Comparison of ENCODE assay signal across 8 mouse cellular contexts in the genomic region with DNA sequence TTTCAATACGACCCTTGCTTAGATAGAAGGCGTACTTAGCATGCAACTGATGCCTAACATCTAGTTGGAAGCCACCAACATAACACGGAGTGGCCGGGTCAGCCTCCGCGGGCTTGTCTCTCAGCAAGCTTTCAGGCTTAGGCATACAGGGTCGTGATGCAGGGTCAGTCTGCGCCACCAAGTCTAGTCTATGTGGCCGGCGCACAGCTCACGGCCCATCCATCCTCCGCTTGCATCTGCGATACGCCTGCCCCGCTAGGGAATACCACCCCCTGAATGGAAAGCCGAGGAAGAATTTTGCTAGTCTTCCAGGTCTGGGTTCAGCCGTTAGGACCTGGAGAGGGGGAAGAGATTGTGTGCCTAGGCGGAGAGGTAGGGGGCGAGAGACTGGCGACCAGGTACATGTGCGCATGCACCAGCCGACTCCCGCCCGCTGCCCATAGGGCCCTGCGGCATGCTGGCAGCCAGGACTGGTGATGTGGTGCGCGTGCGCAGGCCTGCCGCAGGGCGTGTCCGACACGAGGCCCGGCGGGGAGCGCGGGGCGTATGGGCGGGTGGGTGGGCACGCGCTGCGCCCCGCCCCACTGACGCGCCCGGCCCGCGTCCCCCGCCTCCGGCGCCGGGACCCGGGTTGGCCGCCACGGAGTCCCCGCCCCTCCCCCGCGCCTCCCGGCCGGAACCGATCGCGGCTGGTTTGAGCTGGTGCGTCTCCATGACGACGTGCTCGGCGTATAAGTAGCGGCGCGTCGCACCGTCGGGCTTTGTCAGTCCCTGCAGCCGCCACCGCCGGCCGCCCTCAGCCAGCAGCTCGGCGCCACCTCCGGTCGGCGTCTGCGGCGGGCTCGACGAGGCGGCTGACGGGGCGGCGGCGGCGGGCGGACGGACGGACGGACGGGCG. TPM values are rescaled to one million over a fixed set of nuclear protein-coding genes. Genes with fewer than 3 reads are reported as not detected.
DNase-seq lines count a peak whose midpoint lies in the region; ATAC-seq and TF ChIP-seq lines count a peak whose summit lies in the region.

A gene (plus strand): TSS at position 586 of the 898 bp plus-strand sequence.

- no peak for TF ChIP-seq CTCF in C2C12 (IDR thresholded peaks at IDR 0.05; ENCODE audit: control insufficient read depth, insufficient read depth, insufficient read length)
- TF ChIP-seq CTCF in brain, embryonic 14.5 days (IDR thresholded peaks at IDR 0.05; ENCODE audit: borderline replicate concordance, extremely low read depth, insufficient read depth, insufficient read length): no peak

- no peaks in the 10 kb centered on the region for H3K27me3 ChIP-seq in C2C12 (ENCODE audit: control insufficient read depth, insufficient read depth, insufficient read length)
- no peaks in the 10 kb centered on the region for H3K27me3 ChIP-seq in erythroblast, embryonic 14.5 days (ENCODE audit: control insufficient read depth)
- no peaks in the 10 kb centered on the region for H3K27me3 ChIP-seq in heart, embryonic 12.5 days (replicated peaks)
- H3K27me3 ChIP-seq in liver, embryonic 12.5 days (replicated peaks): no peaks in the 10 kb centered on the region
- H3K27me3 ChIP-seq in stomach, embryonic 15.5 days (replicated peaks): no peaks in the 10 kb centered on the region

- peak within 1 kb of the TSS; percentile 93 for H3K27ac ChIP-seq in heart, embryonic 12.5 days (ENCODE audit: poor library complexity, severe bottlenecking)
- H3K27ac ChIP-seq in liver, embryonic 12.5 days: peak within 1 kb of the TSS; percentile 95
- peak within 1 kb of the TSS; percentile 86 for H3K27ac ChIP-seq in stomach, embryonic 15.5 days

- H3K9me3 ChIP-seq in erythroblast, embryonic 14.5 days (ENCODE audit: control insufficient read depth, low read length): no peaks in the 10 kb centered on the region
- H3K9me3 ChIP-seq in heart, embryonic 12.5 days (replicated peaks): no peaks in the 10 kb centered on the region
- H3K9me3 ChIP-seq in liver, embryonic 12.5 days (replicated peaks): no peaks in the 10 kb centered on the region
- H3K9me3 ChIP-seq in stomach, embryonic 15.5 days: no peaks in the 10 kb centered on the region

- H3K4me2 ChIP-seq in heart, embryonic 12.5 days: peak within 1 kb of the TSS; percentile 68
- peak within 1 kb of the TSS; percentile 92 for H3K4me2 ChIP-seq in liver, embryonic 12.5 days
- H3K4me2 ChIP-seq in stomach, embryonic 15.5 days: peak within 1 kb of the TSS; percentile 80

- peaks cover 31% of the 10 kb centered on the region for H3K79me3 ChIP-seq in C2C12 (ENCODE audit: low read depth)

- H3K79me2 ChIP-seq in C2C12 (ENCODE audit: control insufficient read depth, insufficient read depth): peaks cover 35% of the 10 kb centered on the region

- peak; percentile 99 for DNase-seq in brain, embryonic 14.5 days (ENCODE audit: low read depth)
- peak; percentile 99 for DNase-seq in kidney, postnatal 10 days
- DNase-seq in natural killer cell, adult 2 months (ENCODE audit: low spot score in 2 of 2): peak; percentile 98 to 99

- peak within 1 kb of the TSS; percentile 82 for H3K4me3 ChIP-seq in C2C12 (ENCODE audit: insufficient read depth, poor library complexity, severe bottlenecking)
- peak within 1 kb of the TSS; percentile 90 for H3K4me3 ChIP-seq in erythroblast, embryonic 14.5 days (replicated peaks)
- H3K4me3 ChIP-seq in heart, embryonic 12.5 days: peak within 1 kb of the TSS; percentile 99
- peak within 1 kb of the TSS; percentile 97 for H3K4me3 ChIP-seq in liver, embryonic 12.5 days
- H3K4me3 ChIP-seq in stomach, embryonic 15.5 days (replicated peaks): peak within 1 kb of the TSS; percentile 95

- H3K9ac ChIP-seq in heart, embryonic 12.5 days: peak within 1 kb of the TSS; percentile 96
- peak within 1 kb of the TSS; percentile 100 for H3K9ac ChIP-seq in liver, embryonic 12.5 days
- H3K9ac ChIP-seq in stomach, embryonic 15.5 days: peak within 1 kb of the TSS; percentile 77

- H3K36me3 ChIP-seq in C2C12 (ENCODE audit: control insufficient read depth, insufficient read depth): peaks cover 29% of the 10 kb centered on the region
- H3K36me3 ChIP-seq in erythroblast, embryonic 14.5 days (ENCODE audit: control insufficient read depth): peaks cover 47% of the 10 kb centered on the region
- H3K36me3 ChIP-seq in heart, embryonic 12.5 days: peaks cover 28% of the 10 kb centered on the region
- peaks cover 37% of the 10 kb centered on the region for H3K36me3 ChIP-seq in liver, embryonic 12.5 days
- H3K36me3 ChIP-seq in stomach, embryonic 15.5 days: peaks cover 21% of the 10 kb centered on the region

- peak within 1 kb of the TSS; percentile 98 for H3ac ChIP-seq in C2C12 (ENCODE audit: control insufficient read depth, insufficient read length, low read depth)

- ATAC-seq in heart, embryonic 12.5 days (ENCODE audit: insufficient number of reproducible peaks, low FRiP score): peak; percentile 98
- peak; percentile 94 for ATAC-seq in liver, embryonic 12.5 days
- peak; percentile 97 for ATAC-seq in stomach, embryonic 15.5 days (ENCODE audit: insufficient read depth, low FRiP score, low read depth)

- H3K4me1 ChIP-seq in erythroblast, embryonic 14.5 days (ENCODE audit: control insufficient read depth): peaks cover 78% of the 10 kb centered on the region
- H3K4me1 ChIP-seq in heart, embryonic 12.5 days (replicated peaks): peaks cover 12% of the 10 kb centered on the region
- peaks cover 68% of the 10 kb centered on the region for H3K4me1 ChIP-seq in liver, embryonic 12.5 days
- H3K4me1 ChIP-seq in stomach, embryonic 15.5 days: 0 out of 2 replicates have a peak, but pooled peaks cover 3% of the 10 kb centered on the region

- TF ChIP-seq POLR2A in brain, embryonic 14.5 days (IDR thresholded peaks at IDR 0.05; ENCODE audit: borderline replicate concordance, extremely low read depth, insufficient read depth, insufficient read length, poor library complexity, severe bottlenecking): peak; percentile 95

- WGBS in heart, embryonic 12.5 days: under 1% methylated on average over 83 of the region's 98 CpGs
- WGBS in liver, embryonic 12.5 days (ENCODE audit: insufficient replicate concordance): under 1% methylated on average over 81 of the region's 98 CpGs
- WGBS in stomach, embryonic 15.5 days: under 1% methylated on average over 82 of the region's 98 CpGs

TF ChIP-seq in C2C12, 6 proteins besides CTCF, POLR2A, EP300 and RAD21:
- TF ChIP-seq MAX (IDR thresholded peaks at IDR 0.05): peak; percentile 71
- no peak for TF ChIP-seq MYOG (IDR thresholded peaks at IDR 0.05; ENCODE audit: control insufficient read depth, extremely low read depth, insufficient read length)

RNA-seq across cellular contexts. Expression of the gene that starts here (rescaled TPM):
- polyA plus RNA-seq in C2C12 (2012; fragmentation: generic; extraction: Trizol): 256 TPM
- polyA plus RNA-seq in brain, embryonic 14.5 days (2012; rRNA removed): 247 and 301 TPM in 2 replicates
- polyA plus RNA-seq in erythroblast, embryonic 14.5 days (2012): 36.4 and 44.9 TPM in 2 replicates
- 161 and 167 TPM in 2 replicates for polyA plus RNA-seq in heart, embryonic 12.5 days (2016; fragmentation: Nextera tagmentation; extraction: Ambion mirVana)
- polyA plus RNA-seq in liver, embryonic 12.5 days (2016; fragmentation: Nextera tagmentation; extraction: Ambion mirVana): 587 and 597 TPM in 2 replicates
- polyA plus RNA-seq in stomach, embryonic 15.5 days (2015; fragmentation: Nextera tagmentation; extraction: Ambion mirVana): 201 and 209 TPM in 2 replicates

Comparison
In these comparisons a context has a peak if more than half of its experiments do, and no peak if none do; other contexts are left out.
1. Peak in every context shown above with its lines: DNase-seq, ATAC-seq, H3K4me3 ChIP-seq and H3K27ac ChIP-seq.